Mouse (Mus musculus): ENCODE results near the gene Rab5c. TPM values are rescaled to one million over a fixed set of nuclear protein-coding genes. Genes with fewer than 3 reads are reported as not detected.

Gene Rab5c
- polyA plus RNA-seq, 1 experiment from 2014 or later: 29.5 TPM

DNA sequence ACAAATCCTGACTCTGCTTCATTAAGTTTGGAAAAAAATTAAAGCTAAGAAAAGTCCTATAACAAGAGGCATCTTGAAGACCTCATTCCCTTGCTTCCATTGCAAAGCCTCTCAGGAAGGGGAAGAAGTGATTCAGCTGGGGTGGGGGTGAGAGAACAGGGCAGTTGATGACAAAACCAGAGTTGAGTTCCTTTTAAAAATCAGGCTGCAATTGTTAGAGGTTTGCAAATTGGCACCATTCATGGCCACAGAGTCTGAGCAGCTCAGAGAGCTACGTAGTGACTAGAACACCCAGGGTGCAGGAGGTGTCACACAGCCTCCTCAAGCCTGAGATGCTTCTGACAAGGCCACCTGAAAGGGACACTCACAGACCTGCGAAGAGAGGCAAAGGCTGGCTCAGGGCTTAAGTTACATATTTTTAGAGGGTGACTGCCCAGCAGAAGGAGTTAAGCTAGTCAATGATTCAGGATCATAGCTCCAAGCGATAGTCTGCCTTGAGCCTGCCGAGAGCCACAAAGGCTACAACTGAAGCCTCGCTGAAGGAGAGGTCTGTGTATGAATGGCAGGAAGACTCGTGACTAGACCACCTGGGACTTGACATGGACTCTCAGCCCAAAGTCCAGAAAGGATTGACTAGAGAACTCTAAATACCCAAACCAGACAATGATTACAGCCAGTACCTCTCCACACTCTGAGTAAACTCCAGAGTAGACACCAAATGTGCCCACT, 7.4 kb downstream of the Rab5c start:
- Histone ChIP-seq H3K27ac (no peak overlapping the region), H3K4me3 (replicated peaks) (no peak overlapping the region), H3K9me3 (no peaks in the 10 kb centered on the region), H3K4me1 (replicated peaks) (peaks cover 1% of the 10 kb centered on the region), H3K4me2 (replicated peaks) (no peak overlapping the region), H3K27me3 (no peaks in the 10 kb centered on the region), H3K36me3 (peaks cover 28% of the 10 kb centered on the region), H3K9ac (replicated peaks) (no peak overlapping the region)
- no peak for ATAC-seq
- WGBS: 87% methylated on average over 6 of the region's 6 CpGs

GRCm38 (mm10) chr11:100729976-100730375, 8.0 kb downstream of the Rab5c start:
- no peak overlapping the region for H3K4me3 ChIP-seq (replicated peaks)
- H3K9ac ChIP-seq (replicated peaks): no peak overlapping the region
- no peaks in the 10 kb centered on the region for H3K9me3 ChIP-seq
- 89% methylated on average over 4 of the region's 4 CpGs for WGBS
- no peak overlapping the region for H3K27ac ChIP-seq
- H3K4me1 ChIP-seq (replicated peaks): no peaks in the 10 kb centered on the region
- ATAC-seq: no peak
- H3K36me3 ChIP-seq: peaks cover 29% of the 10 kb centered on the region
- no peak overlapping the region for H3K4me2 ChIP-seq (replicated peaks)
- H3K27me3 ChIP-seq: no peaks in the 10 kb centered on the region

GRCm38 (mm10) chr11:100728601-100729000, 9.4 kb downstream of the Rab5c start:
- Histone ChIP-seq H3K9ac (replicated peaks) (no peak overlapping the region), H3K9me3 (no peaks in the 10 kb centered on the region), H3K4me3 (replicated peaks) (no peak overlapping the region), H3K4me1 (replicated peaks) (no peaks in the 10 kb centered on the region), H3K36me3 (peaks cover 31% of the 10 kb centered on the region), H3K4me2 (replicated peaks) (no peak overlapping the region), H3K27ac (no peak overlapping the region), H3K27me3 (no peaks in the 10 kb centered on the region)
- no peak for ATAC-seq
- 90% methylated on average over 6 of the region's 6 CpGs for WGBS

DNA sequence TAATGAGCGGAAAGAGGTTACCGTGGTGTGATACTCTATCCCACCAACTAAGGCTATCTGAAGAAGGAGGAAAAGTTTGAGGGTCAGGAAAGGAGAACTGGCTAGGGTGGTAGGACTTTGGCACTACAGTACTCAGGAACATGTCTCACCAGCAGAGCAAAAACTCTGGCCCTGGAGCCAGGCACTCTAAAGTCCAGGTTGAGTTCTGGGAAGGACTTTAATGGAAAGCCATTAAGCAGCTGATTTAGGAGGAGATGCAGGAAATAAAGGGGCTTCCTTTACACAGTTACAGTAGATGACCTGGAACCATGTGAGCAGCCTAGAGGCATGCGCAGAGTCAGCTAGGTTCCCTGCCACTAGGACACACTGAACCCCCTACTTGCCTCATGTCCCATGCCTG, 10.8 kb downstream of the Rab5c start:
- H3K4me1 ChIP-seq (replicated peaks): peaks cover 7% of the 10 kb centered on the region
- H3K27ac ChIP-seq: no peak overlapping the region
- H3K9me3 ChIP-seq: no peaks in the 10 kb centered on the region
- H3K27me3 ChIP-seq: no peaks in the 10 kb centered on the region
- no peak for ATAC-seq
- H3K4me3 ChIP-seq (replicated peaks): no peak overlapping the region
- H3K4me2 ChIP-seq (replicated peaks): no peak overlapping the region
- H3K9ac ChIP-seq (replicated peaks): no peak overlapping the region
- H3K36me3 ChIP-seq: peaks cover 19% of the 10 kb centered on the region
- over 99% methylated on average over 3 of the region's 3 CpGs for WGBS

GRCm38 (mm10) chr11:100724919-100725512, 13.0 kb downstream of the Rab5c start:
- no peak overlapping the region for H3K9ac ChIP-seq (replicated peaks)
- no peaks in the 10 kb centered on the region for H3K27me3 ChIP-seq
- no peaks in the 10 kb centered on the region for H3K9me3 ChIP-seq
- H3K4me3 ChIP-seq (replicated peaks): no peak overlapping the region
- peaks cover 24% of the 10 kb centered on the region for H3K4me1 ChIP-seq (replicated peaks)
- H3K36me3 ChIP-seq: peaks cover 19% of the 10 kb centered on the region; the same call in 1 of the 2 replicates
- no peak overlapping the region for H3K27ac ChIP-seq
- no peak for ATAC-seq
- no peak overlapping the region for H3K4me2 ChIP-seq (replicated peaks)
- 65% methylated on average over 5 of the region's 5 CpGs for WGBS

DNA sequence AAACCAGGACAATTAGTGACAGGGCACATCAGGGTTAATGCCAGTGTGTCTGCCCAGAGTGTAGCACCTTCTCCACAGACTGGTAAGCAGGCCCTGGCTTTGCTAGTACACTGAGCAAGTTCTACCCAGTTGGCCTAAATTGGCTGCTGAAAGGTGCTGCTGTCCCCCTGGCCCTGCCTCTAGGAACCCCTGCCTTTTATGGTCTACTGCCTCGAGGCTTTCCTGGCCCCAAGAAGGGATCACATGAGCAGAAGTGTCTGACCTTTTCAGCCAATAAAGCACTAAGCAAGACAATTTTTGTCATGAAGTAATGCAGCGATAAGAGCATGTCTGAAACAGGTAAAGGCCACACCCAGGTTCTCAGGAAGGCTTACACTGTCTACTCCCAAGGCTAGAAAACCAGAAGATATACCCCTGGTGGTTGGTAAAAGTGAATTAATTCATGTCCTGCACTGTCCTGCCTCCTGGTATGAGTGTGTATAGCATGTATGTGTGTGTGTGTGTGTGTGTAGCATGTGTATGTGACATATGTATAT, 15.5 kb downstream of the Rab5c start:
- no peak for ATAC-seq
- 68% methylated on average over 2 of the region's 2 CpGs for WGBS
- H3K27me3 ChIP-seq: no peaks in the 10 kb centered on the region

GRCm38 (mm10) chr11:100721776-100722492, 16.1 kb downstream of the Rab5c start:
- peaks cover 26% of the 10 kb centered on the region for H3K4me1 ChIP-seq (replicated peaks)
- no peaks in the 10 kb centered on the region for H3K9me3 ChIP-seq
- H3K4me2 ChIP-seq (replicated peaks): no peak overlapping the region
- no peak overlapping the region for H3K9ac ChIP-seq (replicated peaks)
- H3K27me3 ChIP-seq: no peaks in the 10 kb centered on the region
- 74% methylated on average over 8 of the region's 8 CpGs for whole genome bisulfite sequencing
- H3K4me3 ChIP-seq (replicated peaks): no peak overlapping the region
- peak overlapping the region; percentile 30; the same call in 1 of the 2 replicates for H3K27ac ChIP-seq
- ATAC-seq: no peak
- H3K36me3 ChIP-seq: peaks cover 33% of the 10 kb centered on the region

More for the DNA sequence above, 15.5 kb downstream of the Rab5c start:
- no peak overlapping the region for H3K27ac ChIP-seq
- no peak overlapping the region for H3K9ac ChIP-seq (replicated peaks)
- H3K4me2 ChIP-seq (replicated peaks): no peak overlapping the region
- H3K9me3 ChIP-seq: no peaks in the 10 kb centered on the region
- H3K36me3 ChIP-seq: peaks cover 27% of the 10 kb centered on the region
- peaks cover 26% of the 10 kb centered on the region for H3K4me1 ChIP-seq (replicated peaks)
- no peak overlapping the region for H3K4me3 ChIP-seq (replicated peaks)

DNA sequence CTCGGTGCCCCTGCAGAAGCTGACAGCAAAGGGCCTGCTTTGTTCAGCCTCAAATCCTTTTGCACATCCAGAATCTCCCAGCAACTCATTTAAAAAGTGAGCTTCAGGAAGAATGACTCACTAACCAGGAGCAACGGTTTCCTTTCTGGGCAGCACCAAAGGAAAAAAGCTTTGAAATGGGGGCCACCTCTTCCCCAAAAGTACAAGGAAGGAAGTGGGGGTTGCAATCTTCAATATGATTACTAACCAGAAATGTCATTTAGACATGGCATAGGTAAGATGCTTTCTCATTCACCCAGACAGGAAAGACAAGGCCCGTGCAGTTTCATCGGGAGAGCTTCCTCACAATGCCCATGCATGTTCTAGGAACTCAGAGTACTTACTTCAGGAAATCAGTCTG, 16.8 kb downstream of the Rab5c start:
- no peak overlapping the region for H3K4me3 ChIP-seq (replicated peaks)
- 56% methylated on average over 4 of the region's 4 CpGs for WGBS
- ATAC-seq: no peak
- H3K4me1 ChIP-seq (replicated peaks): peaks cover 26% of the 10 kb centered on the region
- H3K36me3 ChIP-seq: peaks cover 40% of the 10 kb centered on the region
- H3K9me3 ChIP-seq: no peaks in the 10 kb centered on the region
- H3K9ac ChIP-seq (replicated peaks): no peak overlapping the region; the same call in 1 of the 2 replicates
- no peaks in the 10 kb centered on the region for H3K27me3 ChIP-seq
- no peak overlapping the region for H3K4me2 ChIP-seq (replicated peaks)
- peak overlapping the region; percentile 44 for H3K27ac ChIP-seq

GRCm38 (mm10) chr11:100720345-100720744, 17.7 kb downstream of the Rab5c start:
- WGBS: 80% methylated on average over 5 of the region's 5 CpGs
- no peaks in the 10 kb centered on the region for H3K27me3 ChIP-seq
- no peak overlapping the region for H3K4me3 ChIP-seq (replicated peaks)
- H3K4me1 ChIP-seq (replicated peaks): peaks cover 26% of the 10 kb centered on the region
- H3K9ac ChIP-seq (replicated peaks): no peak overlapping the region
- H3K27ac ChIP-seq: peak overlapping the region; percentile 44; the same call in 1 of the 2 replicates
- peaks cover 49% of the 10 kb centered on the region for H3K36me3 ChIP-seq
- H3K4me2 ChIP-seq (replicated peaks): no peak overlapping the region
- H3K9me3 ChIP-seq: no peaks in the 10 kb centered on the region
- ATAC-seq: no peak

DNA sequence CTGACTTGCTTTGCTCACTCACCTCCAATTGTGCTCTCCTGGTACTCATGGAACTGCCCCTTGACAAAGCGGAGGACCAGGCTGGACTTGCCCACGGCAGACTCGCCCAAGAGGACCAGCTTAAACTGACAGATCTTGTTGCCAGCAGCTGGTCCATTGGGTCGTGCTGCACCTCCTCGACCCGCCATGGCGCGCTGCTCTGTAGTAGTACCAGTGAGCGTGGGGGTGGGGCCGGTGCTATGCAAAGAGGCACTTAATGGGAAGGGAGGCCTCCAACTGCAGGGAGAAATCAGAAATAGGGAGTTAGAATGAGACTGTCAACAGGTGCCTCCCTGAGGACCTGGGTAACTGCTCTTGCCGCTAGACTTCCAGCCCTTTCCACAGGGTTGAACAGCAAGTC, 18.1 kb downstream of the Rab5c start:
- H3K27me3 ChIP-seq: no peaks in the 10 kb centered on the region
- peaks cover 52% of the 10 kb centered on the region for H3K36me3 ChIP-seq
- no peak overlapping the region for H3K9ac ChIP-seq (replicated peaks)
- H3K4me2 ChIP-seq (replicated peaks): no peak overlapping the region
- H3K27ac ChIP-seq: no peak overlapping the region
- H3K4me3 ChIP-seq (replicated peaks): no peak overlapping the region
- H3K4me1 ChIP-seq (replicated peaks): peaks cover 29% of the 10 kb centered on the region
- WGBS: 89% methylated on average over 11 of the region's 11 CpGs
- no peak for ATAC-seq
- no peaks in the 10 kb centered on the region for H3K9me3 ChIP-seq

GRCm38 (mm10) chr11:100719312-100719711, 18.7 kb downstream of the Rab5c start:
- no peak overlapping the region for H3K9ac ChIP-seq (replicated peaks)

GRCm38 (mm10) chr11:100718866-100719265, 19.1 kb downstream of the Rab5c start:
- Histone ChIP-seq H3K4me3 (replicated peaks) (no peak overlapping the region), H3K4me1 (replicated peaks) (peaks cover 38% of the 10 kb centered on the region), H3K27me3 (no peaks in the 10 kb centered on the region), H3K36me3 (peaks cover 54% of the 10 kb centered on the region), H3K9ac (replicated peaks) (no peak overlapping the region), H3K4me2 (replicated peaks) (no peak overlapping the region), H3K9me3 (no peaks in the 10 kb centered on the region), H3K27ac (no peak overlapping the region)
- ATAC-seq: no peak
- WGBS: 96% methylated on average over 4 of the region's 4 CpGs

More at GRCm38 (mm10) chr11:100719312-100719711, 18.7 kb downstream of the Rab5c start:
- Histone ChIP-seq H3K36me3 (peaks cover 54% of the 10 kb centered on the region), H3K27ac (no peak overlapping the region), H3K9me3 (no peaks in the 10 kb centered on the region), H3K4me3 (replicated peaks) (no peak overlapping the region), H3K4me1 (replicated peaks) (peaks cover 33% of the 10 kb centered on the region), H3K27me3 (no peaks in the 10 kb centered on the region), H3K4me2 (replicated peaks) (no peak overlapping the region)
- no peak for ATAC-seq
- WGBS: 87% methylated on average over 3 of the region's 3 CpGs
